Mouse (Mus musculus): ENCODE results near the gene Osbpl11. TPM values are rescaled to one million over a fixed set of nuclear protein-coding genes. Genes with fewer than 3 reads are reported as not detected.
A peak's percentile ranks its signal among the peaks of the same experiment; 100 is the strongest.
"Not testable (repeated sequence)": the region's sequence is repeated elsewhere in the genome, so short reads cannot be mapped to it uniquely, and the experiment has no call there.

Osbpl11 gene
- total RNA-seq, 2 experiments from 2014 or later, result 23.1 to 25.0 TPM

GRCm38 (mm10) chr16:33176831-33177230 lies 8.0 kb upstream of the Osbpl11 start:
- not testable (repeated sequence) for DNase-seq (ENCODE audit: low spot score in 2 of 2)

GRCm38 (mm10) chr16:33177722-33178121 lies 7.1 kb upstream of the Osbpl11 start:
- no peak for DNase-seq (ENCODE audit: low spot score in 2 of 2)

- peak; percentile 65 to 69 for DNase-seq (ENCODE audit: low spot score in 2 of 2)
Observed at GRCm38 (mm10) chr16:33178278-33179074, 6.4 kb upstream of the Osbpl11 start.

GRCm38 (mm10) chr16:33179222-33179621 lies 5.6 kb upstream of the Osbpl11 start:
- not testable (repeated sequence) for DNase-seq (ENCODE audit: low spot score in 2 of 2)

- no peak for DNase-seq (ENCODE audit: low spot score in 2 of 2)
Observed at GRCm38 (mm10) chr16:33179911-33180310, 5.0 kb upstream of the Osbpl11 start.

GRCm38 (mm10) chr16:33180793-33181192 lies 4.1 kb upstream of the Osbpl11 start:
- no peak for DNase-seq (ENCODE audit: low spot score in 2 of 2)

- peak; percentile 11 to 31 for DNase-seq (ENCODE audit: low spot score in 2 of 2)
Observed at GRCm38 (mm10) chr16:33185261-33186046, 583 bp downstream of the Osbpl11 start.

- no peak for DNase-seq (ENCODE audit: low spot score in 2 of 2)
Observed at GRCm38 (mm10) chr16:33186134-33186533, 1.3 kb downstream of the Osbpl11 start.

- no peak for DNase-seq (ENCODE audit: low spot score in 2 of 2)
Observed at GRCm38 (mm10) chr16:33188076-33188475, 3.2 kb downstream of the Osbpl11 start.

GRCm38 (mm10) chr16:33191671-33192091 lies 6.8 kb downstream of the Osbpl11 start:
- DNase-seq (ENCODE audit: low spot score in 2 of 2), result no peak

GRCm38 (mm10) chr16:33192280-33192679 lies 7.4 kb downstream of the Osbpl11 start:
- DNase-seq (ENCODE audit: low spot score in 2 of 2), result no peak

GRCm38 (mm10) chr16:33193649-33194048 lies 8.8 kb downstream of the Osbpl11 start:
- peak; percentile 55 to 69 for DNase-seq (ENCODE audit: low spot score in 2 of 2)

- no peak for DNase-seq (ENCODE audit: low spot score in 2 of 2)
Observed at GRCm38 (mm10) chr16:33195686-33196313, 10.9 kb downstream of the Osbpl11 start.

- DNase-seq (ENCODE audit: low spot score in 2 of 2), result no peak
Observed at GRCm38 (mm10) chr16:33196578-33196977, 11.7 kb downstream of the Osbpl11 start.

GRCm38 (mm10) chr16:33200589-33200988 lies 15.7 kb downstream of the Osbpl11 start:
- DNase-seq (ENCODE audit: low spot score in 2 of 2), result no peak

GRCm38 (mm10) chr16:33210812-33211211 lies 25.9 kb downstream of the Osbpl11 start:
- no peak for DNase-seq (ENCODE audit: low spot score in 2 of 2)

- no peak for DNase-seq (ENCODE audit: low spot score in 2 of 2)
Observed at GRCm38 (mm10) chr16:33216313-33217003, 31.6 kb downstream of the Osbpl11 start.

- not testable (repeated sequence) for DNase-seq (ENCODE audit: low spot score in 2 of 2)
Observed at GRCm38 (mm10) chr16:33217553-33218085, 32.7 kb downstream of the Osbpl11 start.

GRCm38 (mm10) chr16:33222482-33222881 lies 37.6 kb downstream of the Osbpl11 start:
- DNase-seq (ENCODE audit: low spot score in 2 of 2), result no peak

- DNase-seq (ENCODE audit: low spot score in 2 of 2), result no peak
Observed at GRCm38 (mm10) chr16:33224381-33224780, 39.5 kb downstream of the Osbpl11 start.

GRCm38 (mm10) chr16:33234128-33234527 lies 49.3 kb downstream of the Osbpl11 start:
- DNase-seq (ENCODE audit: low spot score in 2 of 2), result no peak
